Mouse (Mus musculus): Measurements from ENCODE around the gene Tmem115. TPM values are rescaled to one million over a fixed set of nuclear protein-coding genes. Genes with fewer than 3 reads are reported as not detected.

Gene Tmem115
- total and polyA plus RNA-seq, 3 experiments = 20.3 to 25.9 (median 22.9) TPM

DNA sequence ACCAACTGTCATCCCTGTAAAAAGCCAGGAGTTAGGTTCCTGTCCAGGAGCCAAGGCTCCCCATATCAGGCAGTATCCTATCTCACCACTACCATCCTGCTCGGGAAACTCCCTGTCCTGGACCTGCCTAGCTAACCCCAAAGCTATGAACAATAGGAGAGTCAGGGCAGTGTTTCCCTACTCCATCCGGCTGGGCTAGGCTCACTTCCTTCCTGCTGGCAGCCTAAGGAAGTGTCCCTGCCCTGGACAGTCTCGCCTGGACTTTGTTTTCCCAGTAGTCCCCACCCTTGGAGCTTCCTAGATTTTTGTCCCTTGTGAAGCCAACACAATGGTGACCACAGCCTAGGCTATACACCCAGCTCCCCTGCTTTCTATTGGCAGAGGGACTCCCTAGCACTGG lies 33.1 kb downstream of the Tmem115 start:
- intact Hi-C loops (cut with DNase I) = loop anchor here (2.0 to 5.0 kb wide), 2 partner anchors 65 to 78 kb away; no protein-coding TSS in a partner anchor
- Histone ChIP-seq H3K4me3 (peak overlapping the region; percentile 79), H3K4me1 (ENCODE audit: control insufficient read depth, insufficient read depth, low read length) (peaks cover 17% of the 10 kb centered on the region), H3K36me3 (ENCODE audit: control insufficient read depth, insufficient read depth, low read length) (peaks cover 6% of the 10 kb centered on the region), H3K27ac (peak overlapping the region; percentile 95), H3K79me2 (replicated peaks; ENCODE audit: control insufficient read depth, insufficient read depth, low read length) (no peaks in the 10 kb centered on the region), H3K9ac (ENCODE audit: low read depth, low read length) (no peak overlapping the region), H3K27me3 (ENCODE audit: control insufficient read depth, insufficient read depth, low read length) (no peaks in the 10 kb centered on the region)
- 19% methylated on average over 3 of the region's 3 CpGs for WGBS
- peak; percentile 67 to 85 for DNase-seq
- TF ChIP-seq POLR2A (IDR thresholded peaks at IDR 0.05; ENCODE audit: insufficient read depth, low read depth, low read length) = peak; percentile 67; the same call in 1 of the 2 replicates
- TF ChIP-seq EP300 (IDR thresholded peaks at IDR 0.05; ENCODE audit: insufficient read depth, low read depth, low read length) = peak; percentile 100
- peak; percentile 43 for TF ChIP-seq CTCF (IDR thresholded peaks at IDR 0.05)

DNA sequence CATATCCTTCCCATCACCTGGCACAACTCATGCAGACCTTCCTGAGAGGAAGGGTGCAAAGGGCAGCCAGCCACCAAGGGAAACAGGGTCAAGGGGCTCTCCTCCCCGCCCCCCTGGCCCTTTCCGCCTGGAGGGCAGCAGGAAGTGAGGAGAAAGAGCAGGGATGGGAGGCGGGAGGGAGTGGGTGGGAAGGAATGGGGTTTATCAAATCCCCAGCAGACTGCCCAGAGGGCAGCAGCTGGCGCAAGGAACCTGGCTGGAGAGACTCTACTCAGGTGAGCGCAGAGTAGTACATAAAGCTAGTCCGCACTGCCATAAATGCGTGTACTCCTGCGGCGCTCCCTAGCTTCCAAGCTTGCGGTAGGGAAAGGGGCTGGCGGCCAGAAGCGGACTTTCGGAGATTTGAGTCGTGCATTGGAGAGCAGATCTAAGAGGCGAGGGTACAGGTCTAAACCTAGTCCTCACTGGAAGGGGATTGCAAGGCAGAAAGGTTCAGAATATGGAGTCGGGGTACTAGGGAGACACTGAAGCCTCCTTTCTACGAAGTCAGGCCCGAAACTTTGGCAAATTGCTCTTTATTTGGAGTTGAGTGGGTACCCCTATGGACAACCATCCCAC lies 34.1 kb downstream of the Tmem115 start, which contains the start of gene Hyal2:
TSS of gene Hyal2 (plus strand) at position 244 of the 618 bp plus-strand sequence.
- no peak; the same call in 1 of the 2 replicates for TF ChIP-seq POLR2A (IDR thresholded peaks at IDR 0.05; ENCODE audit: insufficient read depth, low read depth, low read length)
- 0 out of 2 replicates have a peak, but pooled peaks have one; percentile 12 for TF ChIP-seq EP300 (IDR thresholded peaks at IDR 0.05; ENCODE audit: insufficient read depth, low read depth, low read length)
- WGBS = 32% methylated on average over 18 of the region's 18 CpGs
- Histone ChIP-seq H3K27me3 (ENCODE audit: control insufficient read depth, insufficient read depth, low read length) (no peaks in the 10 kb centered on the region), H3K9ac (ENCODE audit: low read depth, low read length) (peak within 1 kb of the TSS; percentile 55), H3K4me1 (ENCODE audit: control insufficient read depth, insufficient read depth, low read length) (peaks cover 21% of the 10 kb centered on the region), H3K79me2 (replicated peaks; ENCODE audit: control insufficient read depth, insufficient read depth, low read length) (no peaks in the 10 kb centered on the region), H3K27ac (peak within 1 kb of the TSS; percentile 95), H3K36me3 (ENCODE audit: control insufficient read depth, insufficient read depth, low read length) (no peaks in the 10 kb centered on the region), H3K4me3 (peak within 1 kb of the TSS; percentile 79)
- intact Hi-C loops (cut with DNase I) = loop anchor here (2.0 to 5.0 kb wide), 3 partner anchors 13 to 77 kb away; no protein-coding TSS in a partner anchor
- DNase-seq = peak; percentile 70

- Histone ChIP-seq H3K27ac (peak overlapping the region; percentile 95), H3K9ac (ENCODE audit: low read depth, low read length) (peak overlapping the region; percentile 79), H3K79me2 (replicated peaks; ENCODE audit: control insufficient read depth, insufficient read depth, low read length) (no peaks in the 10 kb centered on the region), H3K36me3 (ENCODE audit: control insufficient read depth, insufficient read depth, low read length) (no peaks in the 10 kb centered on the region), H3K4me1 (ENCODE audit: control insufficient read depth, insufficient read depth, low read length) (peaks cover 21% of the 10 kb centered on the region), H3K4me3 (peak overlapping the region; percentile 79), H3K27me3 (ENCODE audit: control insufficient read depth, insufficient read depth, low read length) (no peaks in the 10 kb centered on the region)
- intact Hi-C loops (cut with DNase I) = loop anchor here (2.0 to 5.0 kb wide), 2 partner anchors 14 to 64 kb away; no protein-coding TSS in a partner anchor
- DNase-seq = peak; percentile 88 to 91
- 0 out of 2 replicates have a peak, but pooled peaks have one; percentile 31 for TF ChIP-seq EP300 (IDR thresholded peaks at IDR 0.05; ENCODE audit: insufficient read depth, low read depth, low read length)
- no peak for TF ChIP-seq CTCF (IDR thresholded peaks at IDR 0.05)
- peak; percentile 72; the same call in 1 of the 2 replicates for TF ChIP-seq POLR2A (IDR thresholded peaks at IDR 0.05; ENCODE audit: insufficient read depth, low read depth, low read length)
- under 1% methylated on average over 41 of the region's 41 CpGs for WGBS
Measured at GRCm38 (mm10) chr9:107568331-107569261, 34.9 kb downstream of the Tmem115 start.

GRCm38 (mm10) chr9:107569270-107569669 lies 35.5 kb downstream of the Tmem115 start:
- H3K27me3 ChIP-seq (ENCODE audit: control insufficient read depth, insufficient read depth, low read length) = no peaks in the 10 kb centered on the region
- WGBS = 1% methylated on average over 23 of the region's 23 CpGs
- no peaks in the 10 kb centered on the region for H3K36me3 ChIP-seq (ENCODE audit: control insufficient read depth, insufficient read depth, low read length)
- H3K79me2 ChIP-seq (replicated peaks; ENCODE audit: control insufficient read depth, insufficient read depth, low read length) = no peaks in the 10 kb centered on the region
- peak overlapping the region; percentile 95 for H3K27ac ChIP-seq
- no peak for DNase-seq
- peak overlapping the region; percentile 79 for H3K4me3 ChIP-seq
- peak overlapping the region; percentile 79 for H3K9ac ChIP-seq (ENCODE audit: low read depth, low read length)
- H3K4me1 ChIP-seq (ENCODE audit: control insufficient read depth, insufficient read depth, low read length) = peaks cover 16% of the 10 kb centered on the region
- TF ChIP-seq CTCF (IDR thresholded peaks at IDR 0.05) (no peak), POLR2A (IDR thresholded peaks at IDR 0.05; ENCODE audit: insufficient read depth, low read depth, low read length) (0 out of 2 replicates have a peak, but pooled peaks have one; percentile 36), EP300 (IDR thresholded peaks at IDR 0.05; ENCODE audit: insufficient read depth, low read depth, low read length) (no peak)
- intact Hi-C loops (cut with DNase I) = loop anchor here (2.0 to 5.0 kb wide), 2 partner anchors 14 to 63 kb away; no protein-coding TSS in a partner anchor

DNA sequence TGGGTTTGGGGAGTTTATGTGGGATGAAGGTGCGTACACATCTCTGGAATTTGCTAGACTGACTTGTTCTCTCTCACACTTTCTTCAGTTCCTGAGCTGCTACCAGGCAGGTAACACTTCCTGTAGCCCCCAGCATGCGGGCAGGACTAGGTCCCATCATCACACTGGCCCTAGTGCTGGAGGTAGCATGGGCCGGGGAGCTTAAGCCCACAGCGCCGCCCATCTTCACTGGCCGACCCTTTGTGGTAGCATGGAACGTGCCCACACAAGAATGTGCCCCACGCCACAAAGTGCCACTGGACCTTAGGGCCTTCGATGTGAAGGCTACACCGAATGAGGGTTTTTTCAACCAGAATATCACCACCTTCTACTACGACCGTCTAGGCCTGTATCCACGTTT lies 36.3 kb downstream of the Tmem115 start:
- no peak for DNase-seq
- no peak for TF ChIP-seq POLR2A (IDR thresholded peaks at IDR 0.05; ENCODE audit: insufficient read depth, low read depth, low read length)
- TF ChIP-seq CTCF (IDR thresholded peaks at IDR 0.05) = no peak
- no peak for TF ChIP-seq EP300 (IDR thresholded peaks at IDR 0.05; ENCODE audit: insufficient read depth, low read depth, low read length)
- Histone ChIP-seq H3K36me3 (ENCODE audit: control insufficient read depth, insufficient read depth, low read length) (no peaks in the 10 kb centered on the region), H3K4me1 (ENCODE audit: control insufficient read depth, insufficient read depth, low read length) (peaks cover 14% of the 10 kb centered on the region), H3K79me2 (replicated peaks; ENCODE audit: control insufficient read depth, insufficient read depth, low read length) (no peaks in the 10 kb centered on the region), H3K27ac (peak overlapping the region; percentile 95), H3K4me3 (peak overlapping the region; percentile 79), H3K9ac (ENCODE audit: low read depth, low read length) (peak overlapping the region; percentile 79), H3K27me3 (ENCODE audit: control insufficient read depth, insufficient read depth, low read length) (no peaks in the 10 kb centered on the region)
- 46% methylated on average over 13 of the region's 13 CpGs for WGBS
- intact Hi-C loops (cut with DNase I) = no loop called here
